Mouse (Mus musculus): ENCODE results near the gene Lrrc28.

- TF ChIP-seq CTCF (IDR thresholded peaks at IDR 0.05; ENCODE audit: control insufficient read depth, insufficient read depth, insufficient read length) (no peak), MYOG (IDR thresholded peaks at IDR 0.05; ENCODE audit: control insufficient read depth, extremely low read depth, insufficient read length) (no peak), USF1 (IDR thresholded peaks at IDR 0.05; ENCODE audit: low read depth) (no peak)
Observed at GRCm38 (mm10) chr7:67613795-67614463, 31.1 kb downstream of the Lrrc28 start.
